Mouse (Mus musculus) heart, postnatal 25 days (tissue): ENCODE data around the gene Zmynd8. TPM values are rescaled to one million over a fixed set of nuclear protein-coding genes. Genes with fewer than 3 reads are reported as not detected.

Source experiments
- DNase-seq: peaks from one replicate; pipeline ENCODE4 v3.0.0; 2022; ENCODE audit warnings: low spot score
- intact Hi-C: fragments of 180-260 bp; cut with DNase I; formaldehyde crosslinking; loops from one replicate; pipeline ENCODE4 v1.15.1; 2025
- total RNA-seq, 2 experiments: library from RNA; stranded (reverse); gene quantifications; 2 replicates each; pipeline ENCODE4 v1.2.3; 2021

The Zmynd8 gene
- total RNA-seq, 2 experiments from 2014 or later = 44.5 to 48.7 TPM

DNA sequence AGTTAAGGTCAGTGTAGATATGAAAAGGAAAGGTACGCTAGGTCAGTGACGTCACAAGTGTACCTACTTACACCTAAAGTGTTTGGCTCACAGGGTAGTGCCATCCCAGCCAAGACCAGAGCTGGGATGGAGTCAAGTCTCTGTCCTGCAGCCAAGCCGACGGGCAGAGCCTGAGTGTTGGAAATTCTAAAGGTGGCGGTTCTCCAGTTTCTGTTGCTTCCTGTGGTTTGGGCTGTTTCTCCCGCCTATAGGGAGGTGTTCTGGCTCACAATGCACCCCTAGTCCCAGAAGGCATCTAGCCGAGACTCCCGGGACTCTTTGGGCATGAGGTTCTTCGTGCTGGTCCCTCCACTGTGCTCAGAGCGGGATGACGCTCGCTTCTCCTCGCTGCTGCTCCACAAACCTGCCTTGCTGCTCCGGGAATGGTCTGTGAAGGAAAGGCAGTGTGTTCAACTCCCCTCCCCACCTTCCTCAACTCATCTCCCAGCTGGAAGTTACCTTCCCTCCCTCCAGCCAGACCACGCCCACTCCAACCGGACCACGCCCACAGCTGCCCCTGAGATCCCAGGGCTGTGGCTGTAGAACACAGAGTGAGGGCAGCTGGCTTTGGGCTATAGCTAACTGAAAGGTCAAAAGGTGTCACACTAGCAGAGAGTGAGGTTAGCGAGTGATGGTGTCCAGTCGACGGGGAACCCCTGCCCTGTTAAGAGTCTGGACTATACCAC lies 113.3 kb downstream of the Zmynd8 start:
- DNase-seq = no peak
- intact Hi-C loops = loop anchor here (10.0 kb wide), 1 partner anchor 779 kb away; no protein-coding TSS in a partner anchor

DNA sequence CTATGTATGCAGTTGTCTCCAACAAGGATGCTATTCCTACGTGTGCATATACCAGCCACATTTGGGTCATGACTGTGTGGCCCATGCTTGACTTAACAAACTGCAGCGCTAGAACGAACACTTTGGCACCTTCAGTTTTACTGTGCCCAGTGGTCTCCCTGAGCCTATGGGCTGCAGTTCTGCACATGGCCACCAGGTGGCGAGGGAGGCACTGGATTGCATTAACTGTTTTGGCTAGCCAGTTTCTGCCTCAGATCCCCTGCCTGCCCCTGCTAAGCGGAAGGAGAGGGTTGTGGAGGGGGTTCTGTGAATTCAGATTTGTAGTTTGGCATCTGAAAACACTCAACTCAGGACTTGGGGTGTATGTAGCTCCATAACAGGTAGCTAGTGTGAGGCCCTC lies 116.5 kb downstream of the Zmynd8 start:
- DNase-seq = peak; percentile 36
- intact Hi-C loops = loop anchor here (10.0 kb wide), 1 partner anchor 782 kb away; no protein-coding TSS in a partner anchor

DNA sequence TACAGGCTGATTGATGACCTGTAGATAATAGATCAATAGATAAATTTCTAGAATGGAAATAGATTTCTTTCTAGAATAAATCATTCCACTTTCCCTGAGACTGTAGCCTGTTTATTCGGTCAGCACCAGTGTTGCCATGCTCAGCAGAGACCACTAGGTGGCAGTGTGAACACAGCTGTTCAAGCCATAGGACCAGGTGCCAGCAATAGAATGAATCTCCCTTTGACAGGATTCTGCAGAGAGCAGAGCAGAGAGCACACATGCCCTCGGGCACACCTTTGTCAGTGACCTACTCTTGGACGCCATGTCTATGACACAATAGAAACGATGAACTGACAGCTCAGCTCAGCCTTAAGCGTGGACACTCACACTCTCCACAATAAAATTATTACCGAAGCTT lies 119.9 kb downstream of the Zmynd8 start:
- no peak for DNase-seq
- intact Hi-C loops = loop anchor here (5.0 kb wide), 1 partner anchor 268 kb away; no protein-coding TSS in a partner anchor

DNA sequence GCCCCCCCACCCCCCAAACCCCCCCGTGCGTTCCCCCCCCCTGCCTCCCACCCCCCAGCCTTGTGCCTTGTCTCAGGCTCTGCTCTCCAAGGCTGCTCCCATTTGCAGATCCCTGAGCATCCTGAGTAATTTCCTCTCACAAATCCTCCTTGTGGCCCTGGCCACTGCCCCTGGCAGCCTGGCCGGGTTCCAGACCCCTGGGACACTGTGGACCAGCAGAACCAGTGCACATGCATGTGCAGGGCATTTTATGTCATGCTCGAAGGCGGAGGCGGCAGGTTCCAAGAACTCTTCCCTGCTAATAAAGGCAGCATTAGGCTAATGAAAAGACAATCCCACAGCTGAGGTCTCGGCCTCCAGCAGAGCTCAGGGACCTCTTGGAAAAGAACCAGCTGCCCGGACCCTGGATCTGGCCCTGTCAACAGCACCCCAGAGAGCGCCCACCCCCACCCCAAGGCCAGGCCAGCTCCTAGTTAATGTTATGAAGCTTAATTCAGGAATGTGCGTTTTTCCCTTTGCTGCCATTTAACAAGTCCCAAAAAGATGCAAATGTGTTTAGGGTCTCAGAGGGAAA lies 129.4 kb downstream of the Zmynd8 start:
- DNase-seq = no peak
- intact Hi-C loops = no loop called here

DNA sequence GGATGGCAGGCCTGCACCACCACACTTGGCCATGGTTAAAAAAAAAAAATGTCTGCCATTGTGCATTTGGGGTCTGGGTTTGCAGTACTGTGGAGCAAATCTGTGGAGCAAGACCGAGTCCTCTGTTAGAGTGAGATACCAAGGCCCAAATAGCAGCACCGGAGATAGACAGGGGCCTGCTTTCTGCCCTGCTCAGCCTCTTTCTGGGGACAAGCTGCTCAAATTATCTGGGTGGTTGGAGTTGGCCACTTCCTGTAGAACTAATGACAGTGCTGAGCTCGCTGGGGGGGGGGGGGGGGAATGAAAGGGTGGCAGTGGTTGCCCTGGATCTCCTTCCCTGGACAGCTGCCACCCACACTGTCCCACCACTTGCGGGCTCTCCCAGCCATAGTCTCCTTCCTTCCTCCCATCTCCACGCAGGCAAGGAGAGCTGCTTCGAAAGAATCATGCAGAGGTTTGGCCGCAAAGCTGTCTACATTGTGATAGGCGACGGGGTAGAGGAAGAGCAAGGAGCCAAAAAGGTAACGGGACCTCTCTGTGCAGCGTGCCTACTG lies 129.9 kb downstream of the Zmynd8 start:
- DNase-seq = no peak
- intact Hi-C loops = no loop called here

GRCm38 (mm10) chr2:165759421-165759985 lies 139.3 kb downstream of the Zmynd8 start:
- intact Hi-C loops = no loop called here

GRCm38 (mm10) chr2:165758534-165758933 lies 140.3 kb downstream of the Zmynd8 start:
- intact Hi-C loops = no loop called here

More at GRCm38 (mm10) chr2:165759421-165759985, 139.3 kb downstream of the Zmynd8 start:
- no peak for DNase-seq

GRCm38 (mm10) chr2:165757799-165758198 lies 141.0 kb downstream of the Zmynd8 start:
- DNase-seq = no peak
- intact Hi-C loops = no loop called here

More at GRCm38 (mm10) chr2:165758534-165758933, 140.3 kb downstream of the Zmynd8 start:
- no peak for DNase-seq

GRCm38 (mm10) chr2:165752704-165753103 lies 146.1 kb downstream of the Zmynd8 start:
- no peak for DNase-seq
- intact Hi-C loops = no loop called here

GRCm38 (mm10) chr2:165751068-165751467 lies 147.7 kb downstream of the Zmynd8 start:
- intact Hi-C loops = loop anchor here (1.0 kb wide), 1 partner anchor 222 kb away; no protein-coding TSS in a partner anchor
- no peak for DNase-seq

DNA sequence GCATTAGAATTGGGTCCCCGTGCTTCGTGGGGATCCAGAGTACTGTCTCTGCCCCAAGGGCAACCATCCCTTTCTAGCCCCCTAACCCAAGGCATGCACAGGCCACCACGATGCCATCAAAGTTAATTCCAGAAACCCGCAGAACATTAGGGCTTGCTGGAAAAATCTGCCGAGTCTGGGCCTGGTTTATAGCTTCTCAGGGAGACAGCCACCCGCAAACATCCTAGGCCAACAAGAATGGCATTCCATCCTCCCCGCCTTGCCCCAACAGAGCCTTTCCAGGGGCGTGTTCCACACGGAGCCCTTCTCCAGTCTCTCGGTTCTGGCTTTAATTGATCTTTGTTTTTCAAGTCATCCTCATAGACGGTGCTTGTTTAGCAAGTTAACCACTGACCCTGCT lies 150.4 kb downstream of the Zmynd8 start:
- intact Hi-C loops = no loop called here
- DNase-seq = no peak

DNA sequence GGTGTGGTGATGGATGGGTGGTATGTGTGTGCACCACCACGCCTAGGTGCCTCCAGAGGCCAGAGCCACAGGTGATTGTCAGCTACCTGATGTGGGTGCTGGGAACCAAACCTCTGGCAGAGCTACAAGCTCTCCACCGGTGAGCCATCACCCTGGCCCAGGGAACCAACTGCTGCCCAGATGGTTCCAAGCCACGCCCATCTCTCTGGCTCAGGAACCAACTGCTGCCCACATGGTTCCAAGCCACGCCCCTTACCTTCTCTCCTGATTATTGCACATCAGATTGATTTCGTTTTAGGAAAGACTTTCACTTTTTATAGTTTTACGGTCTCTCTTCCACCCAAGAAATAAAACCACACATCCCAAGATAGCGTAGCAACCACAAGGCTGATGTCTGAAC lies 150.8 kb downstream of the Zmynd8 start:
- intact Hi-C loops = no loop called here
- no peak for DNase-seq

GRCm38 (mm10) chr2:165745306-165746098 lies 153.3 kb downstream of the Zmynd8 start:
- no peak for DNase-seq
- intact Hi-C loops = no loop called here

DNA sequence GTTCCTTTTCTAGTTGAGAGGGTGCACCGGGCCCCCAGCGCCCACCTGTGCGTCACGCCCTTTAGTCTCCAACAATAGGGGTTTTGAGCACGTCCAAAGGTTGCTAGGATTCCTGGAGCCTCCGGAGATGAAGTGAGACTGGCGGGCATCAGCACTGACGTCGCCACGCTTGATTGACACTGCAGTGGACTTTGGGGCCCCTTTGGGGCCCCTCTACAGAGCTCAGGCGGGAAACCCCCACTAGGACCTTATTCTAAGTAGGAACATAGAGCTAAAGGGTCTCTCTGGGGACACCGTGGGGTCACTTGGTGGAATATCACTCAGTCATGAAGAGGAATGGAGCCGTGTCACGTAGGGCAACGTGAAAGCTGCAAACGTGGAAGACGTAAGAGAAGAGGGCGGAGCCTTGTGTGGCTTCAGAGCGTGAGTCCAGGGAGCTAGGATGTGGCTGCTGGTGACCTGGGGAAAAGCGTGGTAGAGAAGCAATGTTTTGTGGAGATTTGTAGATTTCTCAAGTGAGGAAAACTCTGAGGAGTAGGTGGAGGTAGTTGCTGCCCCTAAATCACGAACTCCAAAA lies 156.5 kb downstream of the Zmynd8 start:
- no peak for DNase-seq
- intact Hi-C loops = no loop called here

- intact Hi-C loops = no loop called here
- no peak for DNase-seq
Observed at GRCm38 (mm10) chr2:165741526-165742050, 157.2 kb downstream of the Zmynd8 start.

GRCm38 (mm10) chr2:165740982-165741381 lies 157.8 kb downstream of the Zmynd8 start:
- no peak for DNase-seq
- intact Hi-C loops = no loop called here

- intact Hi-C loops = no loop called here
Observed at GRCm38 (mm10) chr2:165740381-165740780, 158.4 kb downstream of the Zmynd8 start.

DNA sequence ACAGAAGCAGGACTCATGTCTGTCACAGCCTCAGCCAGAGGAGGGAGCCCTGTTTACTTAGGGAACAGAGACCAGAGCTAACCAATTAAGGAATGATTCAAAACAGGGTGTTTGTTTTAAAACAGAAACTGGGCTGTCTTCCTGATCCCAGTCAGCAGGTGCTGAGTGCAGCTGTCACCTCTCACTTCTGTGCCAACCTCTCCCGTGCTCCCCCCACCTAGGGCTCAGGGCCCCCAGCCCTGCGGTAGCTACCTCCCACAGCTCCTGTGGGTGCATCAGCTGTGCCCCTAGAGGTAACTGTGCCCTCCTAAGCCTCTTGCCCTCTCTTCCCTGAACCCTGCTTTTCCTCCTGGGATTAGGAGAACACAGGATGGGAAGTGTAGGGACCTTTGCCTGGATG lies 162.5 kb downstream of the Zmynd8 start:
- intact Hi-C loops = no loop called here
- no peak for DNase-seq

More at GRCm38 (mm10) chr2:165740381-165740780, 158.4 kb downstream of the Zmynd8 start:
- no peak for DNase-seq
